Mouse (Mus musculus): ENCODE data around the gene Abcd2. TPM values are rescaled to one million over a fixed set of nuclear protein-coding genes. Genes with fewer than 3 reads are reported as not detected.

Gene Abcd2
- polyA plus RNA-seq (2015; fragmentation: Nextera tagmentation; extraction: Ambion mirVana): 21.2 and 23.5 TPM in 2 replicates

- 0% methylated on average over 22 of the region's 22 CpGs for WGBS
- Histone ChIP-seq H3K27ac (replicated peaks) (peak within 1 kb of the TSS; percentile 87), H3K27me3 (no peaks in the 10 kb centered on the region), H3K4me3 (peak within 1 kb of the TSS; percentile 54), H3K9ac (replicated peaks) (peak within 1 kb of the TSS; percentile 51), H3K4me1 (peaks cover 35% of the 10 kb centered on the region), H3K9me3 (no peaks in the 10 kb centered on the region), H3K4me2 (replicated peaks) (peak within 1 kb of the TSS; percentile 79), H3K36me3 (no peaks in the 10 kb centered on the region)
- ATAC-seq (replicated peaks): peak; percentile 94
Measured at GRCm38 (mm10) chr15:91191412-91192222, at the start of gene Abcd2. TSS of gene Abcd2 (minus strand) at chr15:91191799.

- 87% methylated on average over 3 of the region's 3 CpGs for WGBS
- H3K9ac ChIP-seq (replicated peaks): no peak overlapping the region
- no peaks in the 10 kb centered on the region for H3K36me3 ChIP-seq
- H3K4me1 ChIP-seq: no peaks in the 10 kb centered on the region
- no peaks in the 10 kb centered on the region for H3K9me3 ChIP-seq
- H3K27me3 ChIP-seq: no peaks in the 10 kb centered on the region
- ATAC-seq (replicated peaks): no peak
- no peak overlapping the region for H3K4me3 ChIP-seq
- H3K27ac ChIP-seq (replicated peaks): no peak overlapping the region
- no peak overlapping the region for H3K4me2 ChIP-seq (replicated peaks)
Measured at GRCm38 (mm10) chr15:91240683-91241335, 49.2 kb upstream of the Abcd2 start.

GRCm38 (mm10) chr15:91237294-91237693, 45.7 kb upstream of the Abcd2 start:
- 89% methylated on average over 5 of the region's 5 CpGs for WGBS
- Histone ChIP-seq H3K9ac (replicated peaks) (no peak overlapping the region), H3K4me1 (no peaks in the 10 kb centered on the region), H3K36me3 (no peaks in the 10 kb centered on the region), H3K9me3 (no peaks in the 10 kb centered on the region), H3K27ac (replicated peaks) (no peak overlapping the region), H3K4me3 (no peak overlapping the region), H3K4me2 (replicated peaks) (no peak overlapping the region), H3K27me3 (no peaks in the 10 kb centered on the region)
- ATAC-seq (replicated peaks): no peak

DNA sequence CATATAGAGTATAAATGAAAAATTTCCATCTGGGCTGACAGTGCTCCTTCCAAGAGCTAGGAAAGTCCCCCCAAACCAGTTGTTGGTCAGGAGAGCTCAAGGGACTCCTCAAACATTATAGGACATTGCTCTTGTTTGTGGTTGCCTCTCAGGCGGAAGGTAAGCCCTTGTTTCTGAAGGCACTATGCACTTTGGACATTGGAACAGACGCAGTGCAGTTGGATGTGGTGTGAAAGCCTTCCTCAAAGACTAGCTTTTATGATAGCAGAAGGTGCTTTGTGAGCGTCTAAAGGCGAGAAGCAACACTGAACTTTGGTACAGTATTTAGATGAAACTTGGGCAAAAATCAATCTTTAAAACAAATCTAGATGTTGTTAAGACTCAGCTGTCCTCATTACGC, 14.9 kb upstream of the Abcd2 start:
- 91% methylated on average over 5 of the region's 5 CpGs for WGBS
- H3K4me1 ChIP-seq: no peaks in the 10 kb centered on the region
- no peaks in the 10 kb centered on the region for H3K27me3 ChIP-seq
- no peak overlapping the region for H3K27ac ChIP-seq (replicated peaks)
- ATAC-seq (replicated peaks): no peak
- H3K4me3 ChIP-seq: no peak overlapping the region
- no peaks in the 10 kb centered on the region for H3K36me3 ChIP-seq
- no peaks in the 10 kb centered on the region for H3K9me3 ChIP-seq
- no peak overlapping the region for H3K9ac ChIP-seq (replicated peaks)
- no peak overlapping the region for H3K4me2 ChIP-seq (replicated peaks)

- 92% methylated on average over 3 of the region's 3 CpGs for WGBS
Measured at GRCm38 (mm10) chr15:91203521-91203920, 11.9 kb upstream of the Abcd2 start.

GRCm38 (mm10) chr15:91202486-91202885, 10.9 kb upstream of the Abcd2 start:
- no peak overlapping the region for H3K9ac ChIP-seq (replicated peaks)
- WGBS: 86% methylated on average over 1 of the region's 1 CpGs
- H3K9me3 ChIP-seq: no peaks in the 10 kb centered on the region
- H3K36me3 ChIP-seq: no peaks in the 10 kb centered on the region
- no peak for ATAC-seq (replicated peaks)
- no peak overlapping the region for H3K4me3 ChIP-seq
- no peak overlapping the region for H3K27ac ChIP-seq (replicated peaks)
- no peak overlapping the region for H3K4me2 ChIP-seq (replicated peaks)
- no peaks in the 10 kb centered on the region for H3K4me1 ChIP-seq
- H3K27me3 ChIP-seq: no peaks in the 10 kb centered on the region

More at GRCm38 (mm10) chr15:91203521-91203920, 11.9 kb upstream of the Abcd2 start:
- H3K9me3 ChIP-seq: no peaks in the 10 kb centered on the region
- H3K4me1 ChIP-seq: no peaks in the 10 kb centered on the region
- H3K9ac ChIP-seq (replicated peaks): no peak overlapping the region
- H3K36me3 ChIP-seq: no peaks in the 10 kb centered on the region
- H3K4me3 ChIP-seq: no peak overlapping the region
- H3K27me3 ChIP-seq: no peaks in the 10 kb centered on the region
- H3K4me2 ChIP-seq (replicated peaks): no peak overlapping the region
- ATAC-seq (replicated peaks): no peak
- no peak overlapping the region for H3K27ac ChIP-seq (replicated peaks)

DNA sequence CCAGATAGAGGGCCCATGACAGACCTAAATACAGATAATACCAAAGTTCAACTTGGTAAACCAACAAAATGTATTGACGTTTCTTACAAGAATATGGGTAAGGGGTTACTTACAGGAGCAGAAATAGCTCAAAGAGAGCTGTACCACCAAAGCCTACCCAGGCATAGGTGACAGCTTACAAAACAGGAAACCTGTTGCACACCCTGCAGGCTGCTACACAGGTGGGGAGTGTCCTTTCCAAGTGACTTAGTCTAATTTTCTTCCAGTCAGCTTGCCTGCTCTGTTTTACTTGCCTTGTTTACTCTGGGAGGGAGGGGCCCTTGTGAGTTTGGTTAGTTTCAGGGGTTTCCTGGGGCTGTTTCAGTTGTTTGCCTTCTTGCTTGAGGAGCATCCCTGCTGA, 9.2 kb upstream of the Abcd2 start:
- H3K27me3 ChIP-seq: no peaks in the 10 kb centered on the region
- H3K4me1 ChIP-seq: no peaks in the 10 kb centered on the region
- no peaks in the 10 kb centered on the region for H3K36me3 ChIP-seq
- WGBS: 98% methylated on average over 1 of the region's 1 CpGs
- H3K9me3 ChIP-seq: no peaks in the 10 kb centered on the region
- no peak overlapping the region for H3K4me3 ChIP-seq
- ATAC-seq (replicated peaks): no peak
- H3K9ac ChIP-seq (replicated peaks): no peak overlapping the region
- no peak overlapping the region for H3K4me2 ChIP-seq (replicated peaks)
- no peak overlapping the region for H3K27ac ChIP-seq (replicated peaks)

DNA sequence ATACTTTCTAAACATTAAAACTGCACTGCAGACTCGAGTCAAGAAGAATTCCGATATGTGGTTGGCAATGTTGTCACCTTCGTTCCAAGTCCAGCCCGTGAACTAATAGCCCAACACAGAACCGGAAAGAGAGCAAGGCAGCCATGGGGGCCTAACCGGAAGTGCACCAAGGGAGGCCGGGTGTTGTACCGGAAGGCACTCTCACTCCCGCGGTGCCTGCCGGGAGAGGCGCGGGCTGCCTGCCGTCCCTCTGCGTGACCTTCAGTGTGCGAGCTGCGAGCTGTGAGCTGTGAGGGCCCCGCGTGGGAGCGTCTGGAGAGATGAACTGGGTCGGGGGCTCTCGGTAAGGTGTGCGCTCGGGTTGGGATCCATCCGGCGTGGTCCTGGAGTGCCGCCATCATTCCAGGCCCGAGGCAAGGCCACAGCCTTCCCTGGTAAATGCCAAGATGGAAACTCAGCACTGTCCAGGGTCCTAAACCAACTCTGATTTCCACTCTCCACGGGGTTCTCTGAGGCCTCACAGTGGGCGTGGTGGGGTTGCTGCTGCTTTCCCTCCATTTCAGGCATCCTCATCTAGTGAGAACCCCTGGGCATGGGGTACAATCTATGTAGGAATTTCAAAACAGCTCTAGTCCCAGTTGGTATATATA, 7.8 kb upstream of the Abcd2 start, which contains the start of gene CN725425:
Gene CN725425 (plus strand): TSS at position 239 of the 650 bp plus-strand sequence.
- no peak for ATAC-seq (replicated peaks)
- H3K9ac ChIP-seq (replicated peaks): no peak within 1 kb of the TSS

DNA sequence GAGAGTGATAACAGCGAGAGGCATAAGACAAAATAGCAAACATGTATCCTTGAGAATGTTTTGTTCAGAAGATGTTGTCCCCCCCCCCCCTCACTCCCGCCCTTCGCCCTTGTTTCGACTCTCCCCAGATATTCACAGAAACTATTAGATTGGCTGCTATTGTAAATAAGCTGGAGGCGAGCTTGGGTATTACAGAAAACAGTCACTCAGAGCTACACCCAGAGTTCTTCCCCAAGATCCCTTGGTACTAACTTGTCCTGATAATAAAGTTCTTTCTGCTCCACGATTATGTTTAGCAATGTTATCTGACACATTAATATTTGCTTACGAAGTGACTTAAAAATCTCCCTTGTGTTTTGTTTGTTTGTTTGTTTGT, 612 bp upstream of the Abcd2 start:
- H3K4me2 ChIP-seq (replicated peaks): peak overlapping the region; percentile 79
- WGBS: 10% methylated on average over 7 of the region's 7 CpGs

More for the DNA sequence above, 7.8 kb upstream of the Abcd2 start, which contains the start of gene CN725425:
- WGBS: 93% methylated on average over 30 of the region's 30 CpGs
- Histone ChIP-seq H3K27ac (replicated peaks) (no peak within 1 kb of the TSS), H3K27me3 (no peaks in the 10 kb centered on the region), H3K4me1 (no peaks in the 10 kb centered on the region), H3K36me3 (no peaks in the 10 kb centered on the region), H3K4me3 (no peak within 1 kb of the TSS), H3K9me3 (no peaks in the 10 kb centered on the region), H3K4me2 (replicated peaks) (no peak within 1 kb of the TSS)

GRCm38 (mm10) chr15:91190519-91191207, 936 bp downstream of the Abcd2 start:
- peak; percentile 60 for ATAC-seq (replicated peaks)
- H3K27me3 ChIP-seq: no peaks in the 10 kb centered on the region
- H3K9ac ChIP-seq (replicated peaks): peak overlapping the region; percentile 51
- H3K4me2 ChIP-seq (replicated peaks): peak overlapping the region; percentile 79
- WGBS: 16% methylated on average over 17 of the region's 17 CpGs
- peak overlapping the region; percentile 87 for H3K27ac ChIP-seq (replicated peaks)
- no peaks in the 10 kb centered on the region for H3K9me3 ChIP-seq
- peak overlapping the region; percentile 54 for H3K4me3 ChIP-seq
- no peaks in the 10 kb centered on the region for H3K36me3 ChIP-seq
- H3K4me1 ChIP-seq: peaks cover 35% of the 10 kb centered on the region

More for the DNA sequence above, 612 bp upstream of the Abcd2 start:
- Histone ChIP-seq H3K27me3 (no peaks in the 10 kb centered on the region), H3K4me1 (peaks cover 35% of the 10 kb centered on the region), H3K27ac (replicated peaks) (peak overlapping the region; percentile 87), H3K4me3 (peak overlapping the region; percentile 54), H3K36me3 (no peaks in the 10 kb centered on the region), H3K9me3 (no peaks in the 10 kb centered on the region), H3K9ac (replicated peaks) (peak overlapping the region; percentile 51)
- peak; percentile 62 for ATAC-seq (replicated peaks)

GRCm38 (mm10) chr15:91190026-91190425, 1.6 kb downstream of the Abcd2 start:
- Histone ChIP-seq H3K27me3 (no peaks in the 10 kb centered on the region), H3K4me2 (replicated peaks) (peak overlapping the region; percentile 79), H3K9ac (replicated peaks) (peak overlapping the region; percentile 51), H3K36me3 (no peaks in the 10 kb centered on the region), H3K9me3 (no peaks in the 10 kb centered on the region), H3K27ac (replicated peaks) (peak overlapping the region; percentile 87; the same call in 1 of the 2 replicates), H3K4me3 (peak overlapping the region; percentile 54), H3K4me1 (peaks cover 35% of the 10 kb centered on the region)
- 3% methylated on average over 4 of the region's 4 CpGs for WGBS
- no peak for ATAC-seq (replicated peaks)
